Mouse (Mus musculus): ENCODE data around the gene Ttpal. TPM values are rescaled to one million over a fixed set of nuclear protein-coding genes. Genes with fewer than 3 reads are reported as not detected.

The Ttpal gene
- polyA plus RNA-seq, 1 experiment from 2014 or later, result 40.3 TPM

DNA sequence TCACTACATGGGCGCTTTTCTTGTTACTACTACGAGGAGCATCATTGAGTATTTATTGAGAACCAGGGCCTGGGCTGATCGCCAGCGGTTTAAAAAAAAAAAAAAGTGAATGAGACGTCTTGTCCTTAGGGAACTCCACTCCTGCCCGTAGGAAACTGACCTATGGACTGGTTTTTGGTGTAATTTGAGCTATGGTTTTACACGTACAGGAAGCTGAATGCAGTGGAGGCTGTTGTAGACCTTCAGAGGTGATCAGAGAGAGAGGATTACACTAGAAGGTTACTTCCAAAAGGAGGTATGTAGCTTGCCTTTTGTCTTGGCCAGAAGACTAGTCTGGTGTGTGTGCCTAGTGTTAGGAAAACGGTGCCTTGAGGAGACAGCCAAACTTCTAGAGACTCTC is 56.8 kb downstream of the Ttpal start:
- no peak for ATAC-seq (ENCODE audit: low FRiP score, low TSS enrichment)
- H3K9me3 ChIP-seq (ENCODE audit: control insufficient read depth, low read length), result no peaks in the 10 kb centered on the region
- peak overlapping the region; percentile 39; the same call in 1 of the 2 replicates for H3K27ac ChIP-seq (ENCODE audit: low read depth, low read length)
- no peaks in the 10 kb centered on the region for H3K36me3 ChIP-seq (ENCODE audit: control insufficient read depth, insufficient read depth, low read length)
- peak overlapping the region; percentile 41 for H3K4me2 ChIP-seq (replicated peaks; ENCODE audit: low read depth, low read length)
- H3K4me3 ChIP-seq (ENCODE audit: low read length), result peak overlapping the region; percentile 71
- peak overlapping the region; percentile 87 for H3K9ac ChIP-seq (ENCODE audit: low read depth, low read length)
- no peaks in the 10 kb centered on the region for H3K27me3 ChIP-seq (ENCODE audit: control insufficient read depth, insufficient read depth, low read length)
- WGBS, result under 1% methylated on average over 8 of the region's 8 CpGs
- peaks cover 20% of the 10 kb centered on the region for H3K4me1 ChIP-seq (ENCODE audit: control insufficient read depth, insufficient read depth, low read length)

DNA sequence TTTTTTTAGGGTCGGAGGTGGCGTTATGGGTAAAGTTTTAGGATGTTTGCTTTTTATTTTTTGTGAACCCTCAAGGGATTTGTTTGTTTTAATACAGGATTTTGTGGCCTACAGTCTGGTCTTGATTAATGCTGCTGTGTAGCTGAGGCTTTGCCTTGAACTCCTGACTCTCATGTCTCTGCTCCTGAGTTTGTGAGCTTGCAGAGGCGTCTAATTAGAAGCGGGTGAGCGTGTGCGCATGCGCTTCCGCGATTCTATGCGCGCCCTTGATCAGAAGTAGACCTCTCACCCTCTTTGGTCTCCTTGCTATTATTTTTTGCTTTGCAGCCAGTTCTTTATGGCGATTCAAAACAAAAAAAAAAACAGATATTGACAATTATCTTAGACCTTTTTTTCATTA is 57.3 kb downstream of the Ttpal start:
- Histone ChIP-seq H3K4me1 (ENCODE audit: control insufficient read depth, insufficient read depth, low read length) (peaks cover 20% of the 10 kb centered on the region), H3K27me3 (ENCODE audit: control insufficient read depth, insufficient read depth, low read length) (no peaks in the 10 kb centered on the region), H3K9ac (ENCODE audit: low read depth, low read length) (no peak overlapping the region), H3K9me3 (ENCODE audit: control insufficient read depth, low read length) (no peaks in the 10 kb centered on the region), H3K27ac (ENCODE audit: low read depth, low read length) (peak overlapping the region; percentile 39; the same call in 1 of the 2 replicates), H3K4me3 (ENCODE audit: low read length) (peak overlapping the region; percentile 71), H3K36me3 (ENCODE audit: control insufficient read depth, insufficient read depth, low read length) (no peaks in the 10 kb centered on the region), H3K4me2 (replicated peaks; ENCODE audit: low read depth, low read length) (peak overlapping the region; percentile 41)
- 74% methylated on average over 12 of the region's 12 CpGs for WGBS
- no peak for ATAC-seq (ENCODE audit: low FRiP score, low TSS enrichment)

DNA sequence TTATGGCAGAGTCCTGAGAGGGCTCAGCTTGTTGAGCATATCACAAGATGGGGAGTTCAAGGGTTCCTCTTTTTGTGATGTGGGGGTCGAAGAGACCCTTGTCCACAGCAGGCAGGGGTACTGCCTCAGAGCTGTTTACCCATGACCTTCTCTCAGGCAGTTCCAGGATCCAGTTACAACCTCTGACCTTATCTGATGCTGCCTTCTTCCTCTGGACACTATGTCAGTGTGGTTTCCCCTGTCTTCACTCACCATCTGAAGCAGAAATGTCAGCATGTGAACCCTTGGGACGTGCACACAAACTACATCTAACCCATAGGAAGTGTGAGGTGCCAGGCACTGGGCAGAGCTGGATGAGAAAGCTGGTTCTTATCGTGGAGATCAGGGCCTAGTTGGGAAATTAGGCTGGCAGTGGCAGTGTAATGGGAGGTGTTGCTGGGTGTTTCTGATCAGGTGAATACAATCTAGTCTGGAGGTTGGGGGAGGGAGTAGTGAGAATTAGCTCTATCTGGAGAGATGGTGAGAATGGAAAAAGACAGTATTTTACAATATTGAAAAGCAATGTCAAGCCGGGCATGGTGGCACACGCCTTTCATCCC is 58.1 kb downstream of the Ttpal start:
- peaks cover 20% of the 10 kb centered on the region for H3K4me1 ChIP-seq (ENCODE audit: control insufficient read depth, insufficient read depth, low read length)
- H3K27me3 ChIP-seq (ENCODE audit: control insufficient read depth, insufficient read depth, low read length), result no peaks in the 10 kb centered on the region
- no peak overlapping the region for H3K9ac ChIP-seq (ENCODE audit: low read depth, low read length)
- H3K9me3 ChIP-seq (ENCODE audit: control insufficient read depth, low read length), result no peaks in the 10 kb centered on the region
- no peaks in the 10 kb centered on the region for H3K36me3 ChIP-seq (ENCODE audit: control insufficient read depth, insufficient read depth, low read length)
- H3K27ac ChIP-seq (ENCODE audit: low read depth, low read length), result peak overlapping the region; percentile 76; the same call in 1 of the 2 replicates
- no peak overlapping the region for H3K4me3 ChIP-seq (ENCODE audit: low read length)
- WGBS, result 55% methylated on average over 5 of the region's 5 CpGs
- ATAC-seq (ENCODE audit: low FRiP score, low TSS enrichment), result no peak
- no peak overlapping the region for H3K4me2 ChIP-seq (replicated peaks; ENCODE audit: low read depth, low read length)

DNA sequence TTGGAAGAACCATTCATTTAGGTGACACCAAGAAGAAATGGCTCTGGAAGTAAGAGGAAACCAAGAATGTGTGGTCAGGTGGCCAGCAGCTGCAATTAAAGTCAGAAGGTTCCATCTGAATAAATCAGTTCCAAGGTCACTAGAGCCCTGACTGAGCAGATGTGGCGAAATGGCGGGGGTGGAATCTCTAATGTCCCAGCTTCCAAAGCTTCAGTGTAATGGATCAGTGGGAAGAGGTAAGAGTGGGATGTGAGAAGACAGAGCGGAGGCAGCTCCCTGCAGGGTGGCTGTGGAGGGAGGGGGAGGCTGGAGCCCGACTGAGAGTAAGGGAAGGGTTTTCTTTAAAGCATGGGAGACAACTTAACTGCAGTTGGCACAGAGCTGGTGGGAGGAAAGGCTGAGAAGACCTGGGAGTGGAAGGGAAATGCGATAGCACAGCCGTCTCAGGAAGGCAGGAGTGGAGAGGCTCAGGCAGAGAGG is 59.3 kb downstream of the Ttpal start:
- 26% methylated on average over 6 of the region's 6 CpGs for WGBS
- Histone ChIP-seq H3K27me3 (ENCODE audit: control insufficient read depth, insufficient read depth, low read length) (no peaks in the 10 kb centered on the region), H3K9ac (ENCODE audit: low read depth, low read length) (no peak overlapping the region), H3K4me2 (replicated peaks; ENCODE audit: low read depth, low read length) (no peak overlapping the region), H3K4me3 (ENCODE audit: low read length) (no peak overlapping the region), H3K36me3 (ENCODE audit: control insufficient read depth, insufficient read depth, low read length) (no peaks in the 10 kb centered on the region), H3K9me3 (ENCODE audit: control insufficient read depth, low read length) (no peaks in the 10 kb centered on the region), H3K4me1 (ENCODE audit: control insufficient read depth, insufficient read depth, low read length) (peaks cover 20% of the 10 kb centered on the region), H3K27ac (ENCODE audit: low read depth, low read length) (peak overlapping the region; percentile 76; the same call in 1 of the 2 replicates)
- ATAC-seq (ENCODE audit: low FRiP score, low TSS enrichment), result peak; percentile 76

DNA sequence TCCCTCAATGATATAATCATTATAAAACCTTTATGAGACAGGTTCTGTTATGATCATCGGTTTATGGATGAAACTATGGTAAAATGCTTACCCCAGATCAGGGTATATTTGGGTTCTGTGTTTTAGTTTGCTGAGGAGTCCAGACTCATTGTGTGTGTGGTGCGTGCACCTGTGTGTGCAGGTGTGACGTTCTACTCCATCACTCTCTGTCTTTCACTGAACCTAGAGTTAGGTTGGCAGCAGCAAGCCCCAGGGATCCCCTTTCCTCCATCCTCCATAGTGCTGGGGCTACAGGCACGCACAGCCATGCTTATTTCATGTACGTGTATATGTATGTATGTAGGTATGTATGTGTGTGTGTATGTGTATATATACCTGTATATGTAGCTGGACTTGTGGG is 60.0 kb downstream of the Ttpal start:
- Histone ChIP-seq H3K36me3 (ENCODE audit: control insufficient read depth, insufficient read depth, low read length) (no peaks in the 10 kb centered on the region), H3K27me3 (ENCODE audit: control insufficient read depth, insufficient read depth, low read length) (no peaks in the 10 kb centered on the region), H3K9ac (ENCODE audit: low read depth, low read length) (no peak overlapping the region), H3K27ac (ENCODE audit: low read depth, low read length) (peak overlapping the region; percentile 4; the same call in 1 of the 2 replicates), H3K4me2 (replicated peaks; ENCODE audit: low read depth, low read length) (no peak overlapping the region), H3K4me1 (ENCODE audit: control insufficient read depth, insufficient read depth, low read length) (peaks cover 20% of the 10 kb centered on the region), H3K9me3 (ENCODE audit: control insufficient read depth, low read length) (no peaks in the 10 kb centered on the region), H3K4me3 (ENCODE audit: low read length) (no peak overlapping the region)
- 92% methylated on average over 5 of the region's 5 CpGs for WGBS
- ATAC-seq (ENCODE audit: low FRiP score, low TSS enrichment), result no peak

DNA sequence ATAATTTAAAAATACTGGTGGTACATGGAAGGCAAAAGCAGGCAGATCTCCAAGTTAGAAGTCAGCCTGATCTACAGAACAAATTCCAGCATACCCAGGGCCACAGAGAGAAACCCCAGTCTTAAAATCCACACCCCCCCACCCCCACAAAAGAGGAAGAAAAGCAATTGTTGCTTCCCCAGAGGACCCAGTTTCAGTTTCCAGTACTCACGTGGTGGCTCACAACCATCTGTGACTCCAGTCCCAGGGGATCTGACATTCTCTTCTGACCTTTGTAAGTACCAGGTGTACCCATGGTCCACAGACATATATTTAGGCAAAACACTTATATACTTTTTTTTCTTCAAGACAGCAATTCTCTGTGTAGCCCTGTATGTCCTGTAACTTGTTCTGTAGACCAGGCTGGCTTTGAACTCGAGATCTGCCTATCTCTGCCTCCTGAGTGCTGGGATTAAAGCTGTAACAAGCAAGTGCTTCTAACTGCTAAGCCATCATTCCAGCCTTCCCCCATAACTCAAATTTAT is 60.6 kb downstream of the Ttpal start:
- Histone ChIP-seq H3K4me2 (replicated peaks; ENCODE audit: low read depth, low read length) (no peak overlapping the region), H3K9ac (ENCODE audit: low read depth, low read length) (no peak overlapping the region), H3K27me3 (ENCODE audit: control insufficient read depth, insufficient read depth, low read length) (no peaks in the 10 kb centered on the region), H3K4me1 (ENCODE audit: control insufficient read depth, insufficient read depth, low read length) (peaks cover 20% of the 10 kb centered on the region), H3K27ac (ENCODE audit: low read depth, low read length) (no peak overlapping the region), H3K9me3 (ENCODE audit: control insufficient read depth, low read length) (no peaks in the 10 kb centered on the region), H3K4me3 (ENCODE audit: low read length) (no peak overlapping the region), H3K36me3 (ENCODE audit: control insufficient read depth, insufficient read depth, low read length) (no peaks in the 10 kb centered on the region)
- WGBS, result 37% methylated on average over 2 of the region's 2 CpGs
- ATAC-seq (ENCODE audit: low FRiP score, low TSS enrichment), result no peak

DNA sequence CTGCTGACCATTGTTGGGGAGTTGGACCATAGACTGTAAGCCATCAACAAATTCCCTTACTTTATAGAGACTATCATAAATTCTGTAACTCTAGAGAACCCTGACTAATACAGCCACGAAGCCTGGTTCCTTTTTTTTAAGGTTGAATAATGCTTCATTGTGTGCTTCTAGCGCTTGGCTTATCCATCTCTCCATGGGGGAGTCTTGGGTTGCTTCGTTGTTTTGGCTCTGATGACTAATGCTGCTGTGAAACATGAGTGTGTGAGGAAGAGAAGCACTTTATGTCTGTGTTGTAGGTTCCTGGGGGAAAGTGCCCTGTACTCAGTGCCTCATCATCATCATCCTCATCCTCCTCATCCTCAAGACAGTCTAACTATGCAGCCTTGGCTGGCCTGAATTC is 61.8 kb downstream of the Ttpal start:
- Histone ChIP-seq H3K27me3 (ENCODE audit: control insufficient read depth, insufficient read depth, low read length) (no peaks in the 10 kb centered on the region), H3K4me2 (replicated peaks; ENCODE audit: low read depth, low read length) (no peak overlapping the region), H3K9ac (ENCODE audit: low read depth, low read length) (no peak overlapping the region), H3K4me3 (ENCODE audit: low read length) (no peak overlapping the region), H3K4me1 (ENCODE audit: control insufficient read depth, insufficient read depth, low read length) (peaks cover 20% of the 10 kb centered on the region), H3K9me3 (ENCODE audit: control insufficient read depth, low read length) (no peaks in the 10 kb centered on the region), H3K36me3 (ENCODE audit: control insufficient read depth, insufficient read depth, low read length) (no peaks in the 10 kb centered on the region), H3K27ac (ENCODE audit: low read depth, low read length) (no peak overlapping the region)
- no peak for ATAC-seq (ENCODE audit: low FRiP score, low TSS enrichment)
- 59% methylated on average over 3 of the region's 3 CpGs for WGBS

DNA sequence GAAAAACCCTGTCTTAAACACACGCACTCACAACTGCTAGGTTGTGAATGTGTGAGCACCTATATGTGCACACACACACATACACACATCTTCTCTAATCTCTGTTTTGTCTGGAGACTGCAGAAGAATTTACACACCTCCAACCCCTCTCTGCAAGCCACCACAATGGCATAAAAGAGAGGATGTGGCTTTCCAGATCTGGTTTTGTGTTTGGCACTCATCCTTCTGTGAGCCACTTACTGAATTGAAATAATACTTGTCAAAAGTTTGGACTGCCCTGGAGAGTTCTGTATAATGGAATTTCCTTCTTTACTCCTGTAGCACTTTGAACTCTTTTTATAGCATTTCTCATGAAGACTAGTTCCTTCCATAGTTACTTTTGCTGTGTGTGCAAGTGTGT is 64.9 kb downstream of the Ttpal start:
- H3K36me3 ChIP-seq (ENCODE audit: control insufficient read depth, insufficient read depth, low read length), result no peaks in the 10 kb centered on the region
- peaks cover 4% of the 10 kb centered on the region; the same call in 1 of the 2 replicates for H3K4me1 ChIP-seq (ENCODE audit: control insufficient read depth, insufficient read depth, low read length)
- H3K4me3 ChIP-seq (ENCODE audit: low read length), result no peak overlapping the region
- H3K9me3 ChIP-seq (ENCODE audit: control insufficient read depth, low read length), result no peaks in the 10 kb centered on the region
- no peak for ATAC-seq (ENCODE audit: low FRiP score, low TSS enrichment)
- no peak overlapping the region for H3K27ac ChIP-seq (ENCODE audit: low read depth, low read length)
- no peak overlapping the region for H3K4me2 ChIP-seq (replicated peaks; ENCODE audit: low read depth, low read length)
- WGBS, result 88% methylated on average over 1 of the region's 1 CpGs
- H3K9ac ChIP-seq (ENCODE audit: low read depth, low read length), result no peak overlapping the region
- no peaks in the 10 kb centered on the region for H3K27me3 ChIP-seq (ENCODE audit: control insufficient read depth, insufficient read depth, low read length)
